Mouse (Mus musculus): Measurements from ENCODE around the gene Trpm2. TPM values are rescaled to one million over a fixed set of nuclear protein-coding genes. Genes with fewer than 3 reads are reported as not detected.
"Not testable (repeated sequence)": the region's sequence is repeated elsewhere in the genome, so short reads cannot be mapped to it uniquely, and the experiment has no call there.

Gene Trpm2
- total RNA-seq, 2 experiments from 2014 or later: 0.10 to 0.89 TPM

DNA sequence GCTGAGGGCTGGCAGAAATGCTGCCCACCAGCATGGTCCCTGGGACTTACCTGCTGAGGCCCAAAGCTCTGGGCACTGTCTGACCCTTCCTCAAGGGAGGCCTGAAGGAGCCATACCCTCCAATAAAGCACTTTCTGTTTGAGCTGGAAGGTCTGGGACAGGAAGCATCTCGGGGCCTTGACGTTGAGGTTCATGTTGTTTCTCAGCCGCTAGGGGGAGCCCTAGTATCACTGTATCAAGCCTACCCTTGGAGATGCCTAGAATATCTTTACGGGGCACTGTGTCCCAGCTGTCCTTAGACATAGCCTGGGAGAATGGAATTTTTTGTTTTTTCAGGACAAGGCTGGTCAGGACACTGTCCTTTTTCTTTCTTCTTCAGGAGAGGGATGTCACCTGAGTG is 14.3 kb upstream of the Trpm2 start:
- intact Hi-C loops (cut with DNase I): loop anchor here (2.0 to 5.0 kb wide), 2 partner anchors 33 to 176 kb away; no protein-coding TSS in a partner anchor
- peak; percentile 40 to 54 for DNase-seq

DNA sequence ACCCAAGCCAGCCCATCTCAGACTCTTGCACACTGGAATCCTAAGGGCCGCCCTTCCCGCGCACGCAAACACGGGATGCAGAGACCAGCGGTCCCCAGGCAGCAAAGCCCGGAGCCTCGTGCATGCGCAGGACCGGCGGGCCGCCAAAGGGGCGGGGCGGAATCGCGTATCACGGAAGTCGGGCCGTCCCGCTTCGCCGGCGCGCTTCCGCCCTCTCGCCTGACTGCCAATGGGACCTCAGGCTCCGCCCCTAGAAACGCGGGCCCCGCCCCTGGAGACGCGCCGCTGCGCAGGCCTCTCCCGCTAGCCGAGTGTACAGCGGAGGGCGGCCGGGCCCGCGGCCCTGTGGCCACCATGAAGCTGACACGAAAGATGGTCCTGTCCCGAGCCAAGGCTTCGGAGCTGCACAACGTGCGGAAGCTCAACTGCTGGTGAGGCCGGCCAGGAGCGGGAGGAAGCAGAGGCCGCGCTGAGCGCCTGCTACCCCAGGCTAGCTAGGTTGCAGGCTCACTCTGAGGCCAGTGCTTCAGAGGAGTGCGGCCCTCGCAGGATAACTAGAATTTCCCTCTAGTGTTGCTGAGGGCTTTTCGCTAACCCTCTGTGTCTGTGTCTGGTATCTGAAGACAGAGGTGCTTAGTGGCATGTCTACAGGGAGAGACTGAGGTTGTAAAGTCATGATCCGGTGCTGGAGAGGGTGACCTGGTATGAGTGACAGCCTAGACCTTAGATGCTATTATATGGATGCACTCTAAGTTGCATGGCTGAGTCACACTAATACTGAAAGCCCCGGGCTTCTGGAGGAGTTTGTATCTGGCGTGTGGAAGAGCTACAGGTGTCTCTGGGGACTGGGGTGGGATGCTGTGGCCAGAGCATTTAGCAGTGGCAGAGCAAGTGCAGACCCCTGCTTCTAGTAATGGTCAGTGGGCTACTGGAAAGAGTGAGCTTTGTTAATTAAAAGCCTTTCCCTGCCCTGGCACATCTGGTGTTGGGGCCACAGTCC is 8.3 kb upstream of the Trpm2 start, which contains the start of gene 1810043G02Rik:
TSS of gene 1810043G02Rik (plus strand) at position 174 of the 1,000 bp plus-strand sequence.
- DNase-seq: peak; percentile 99
- intact Hi-C loops (cut with DNase I): no loop called here

DNA sequence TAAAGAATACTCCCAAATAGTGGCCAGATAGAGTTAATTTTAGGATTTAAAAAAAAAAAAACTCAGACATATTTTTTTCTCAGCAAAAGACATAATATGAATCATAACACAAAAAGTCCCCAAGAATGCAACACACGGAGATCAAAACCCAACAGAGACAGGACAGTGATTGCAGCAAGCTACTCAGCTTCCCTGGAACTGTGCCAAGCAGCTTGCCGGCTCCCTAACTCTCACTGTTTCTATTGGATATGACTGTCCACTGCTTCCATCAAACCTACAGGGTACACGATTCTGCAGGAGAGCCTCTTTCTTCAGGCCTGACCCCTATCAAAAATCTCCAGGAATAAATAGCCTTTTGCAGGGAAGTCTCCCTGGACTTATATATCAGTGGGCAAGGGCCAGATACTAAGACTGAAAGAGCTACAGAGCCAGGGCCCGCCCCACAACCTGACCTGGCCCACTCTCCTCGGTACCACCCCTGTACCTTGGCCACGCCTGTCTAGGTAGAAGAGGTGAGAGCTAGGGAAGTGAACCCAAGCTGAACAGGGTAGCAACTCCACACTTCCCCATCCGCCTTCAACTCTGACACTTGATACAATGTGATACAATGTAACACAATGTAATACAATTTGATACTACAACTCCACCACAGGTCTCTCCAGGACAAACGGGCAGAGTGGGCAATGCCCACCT is 6.2 kb upstream of the Trpm2 start:
- no peak for DNase-seq
- intact Hi-C loops (cut with DNase I): no loop called here

DNA sequence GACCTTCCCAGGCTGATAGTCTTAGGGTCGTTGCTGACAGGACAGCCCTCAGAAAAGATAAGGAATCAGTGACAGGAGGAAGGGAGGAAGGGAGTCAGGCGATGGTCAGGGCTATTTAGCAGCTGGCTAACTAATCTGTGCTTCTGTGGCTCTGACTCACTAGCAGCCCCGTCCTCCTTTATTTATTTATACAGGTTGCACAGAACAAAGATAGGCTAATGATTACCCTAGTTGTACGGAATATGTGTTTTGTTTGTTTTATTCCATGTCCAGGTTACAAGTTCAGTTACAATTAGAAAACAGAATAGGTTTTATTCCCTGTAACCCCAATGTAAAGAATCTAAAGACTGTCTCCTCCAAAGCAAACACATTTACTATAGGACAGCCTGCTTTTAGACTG is 5.3 kb upstream of the Trpm2 start:
- intact Hi-C loops (cut with DNase I): no loop called here
- no peak for DNase-seq

DNA sequence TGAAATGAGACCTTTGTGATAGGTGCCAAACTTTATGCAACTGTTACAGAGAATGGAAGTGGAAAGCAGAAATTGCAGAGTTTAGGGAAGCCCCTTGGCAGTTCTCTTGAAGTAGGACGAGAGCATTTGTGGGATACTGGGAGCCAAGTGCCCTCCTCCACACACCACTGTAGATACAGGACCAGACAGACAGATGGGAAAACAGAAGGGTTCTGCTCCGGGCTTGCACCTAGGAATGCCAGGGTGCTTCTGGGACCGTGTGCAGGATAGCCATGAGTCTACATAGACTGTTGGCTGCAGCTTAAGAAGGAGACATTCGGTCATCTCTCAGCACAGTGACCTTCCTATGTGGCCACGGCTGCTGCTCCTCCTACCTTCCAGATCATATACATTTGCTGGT is 4.4 kb upstream of the Trpm2 start:
- DNase-seq: no peak
- intact Hi-C loops (cut with DNase I): no loop called here

DNA sequence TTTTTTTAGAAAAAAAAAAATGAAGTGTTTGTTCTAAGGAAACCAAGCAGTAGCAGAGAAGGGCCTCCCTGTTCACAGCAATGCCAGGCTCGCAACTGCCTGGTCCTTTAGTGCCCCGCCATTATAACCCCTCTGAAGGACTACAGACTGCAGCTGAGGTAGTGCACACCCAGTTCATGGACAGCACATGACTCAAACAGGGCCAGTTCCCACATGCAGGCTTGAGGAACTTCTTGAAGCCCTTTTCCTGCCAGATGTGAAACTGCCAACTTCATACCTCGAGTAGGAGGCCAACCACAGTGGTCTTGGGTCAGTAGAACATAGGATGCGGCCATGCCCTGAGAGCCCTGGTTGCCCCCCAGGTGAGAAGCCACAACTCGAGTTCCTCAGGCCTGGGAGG is 4.0 kb upstream of the Trpm2 start:
- no peak for DNase-seq
- intact Hi-C loops (cut with DNase I): no loop called here

DNA sequence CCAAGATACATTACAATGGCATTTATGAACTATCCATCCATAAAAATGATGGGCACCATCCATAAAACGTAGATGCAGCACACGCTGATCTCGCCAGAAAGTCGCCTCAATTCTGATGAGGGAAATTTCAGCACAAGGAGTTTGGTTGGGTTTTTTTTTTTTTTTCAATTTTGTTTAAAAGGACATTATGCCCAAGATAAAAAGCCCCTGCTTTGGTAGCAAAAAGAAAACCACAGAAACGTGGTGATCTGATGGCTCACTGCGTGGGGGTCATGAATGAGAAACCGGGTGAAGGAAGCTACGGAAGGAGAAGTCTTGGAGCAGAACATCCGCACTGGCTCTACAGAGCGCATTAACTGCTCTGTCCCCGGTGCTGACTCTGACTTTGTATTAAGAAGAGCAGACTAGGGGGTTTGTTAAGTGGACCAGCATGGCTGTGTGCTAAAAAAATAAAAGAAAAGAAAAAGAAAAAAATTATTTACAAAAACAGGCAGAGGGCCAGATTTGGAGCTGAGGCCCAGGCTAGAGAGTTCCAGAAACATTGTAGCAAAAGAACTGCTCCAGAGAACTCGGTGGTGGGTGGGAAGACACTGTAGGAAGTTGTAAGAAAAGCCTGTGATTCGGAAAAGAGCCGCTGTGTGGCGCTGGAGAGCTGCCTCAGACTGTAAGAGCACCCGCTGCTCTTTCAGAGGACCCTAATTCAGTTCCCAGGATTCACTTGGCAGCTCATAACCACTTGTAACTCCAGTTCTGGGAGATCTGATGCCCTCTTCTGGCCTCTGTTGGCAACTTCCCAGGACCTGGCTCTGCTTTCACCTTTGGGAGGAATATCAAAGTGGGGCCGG is 1.6 kb upstream of the Trpm2 start:
- intact Hi-C loops (cut with DNase I): no loop called here
- DNase-seq: no peak

DNA sequence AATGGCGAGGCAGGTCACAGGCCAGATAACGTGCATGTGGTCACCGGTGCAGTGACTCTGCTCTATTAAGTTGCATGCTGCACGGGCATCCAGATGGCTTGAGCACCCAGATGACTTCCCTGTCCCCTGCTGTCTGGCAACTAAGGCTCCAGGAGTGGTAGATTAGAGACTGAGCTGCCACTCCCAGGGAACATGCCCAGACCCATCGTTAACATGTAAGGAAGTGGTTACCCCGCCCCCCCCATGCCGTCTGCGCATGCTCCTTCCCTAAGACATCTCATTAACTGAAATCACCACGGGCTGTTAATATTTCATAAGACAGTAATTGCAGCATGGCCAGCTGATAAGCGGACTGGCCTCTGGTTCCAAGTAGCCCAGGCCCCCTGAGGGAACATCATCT is 828 bp upstream of the Trpm2 start:
- intact Hi-C loops (cut with DNase I): no loop called here
- DNase-seq: no peak

DNA sequence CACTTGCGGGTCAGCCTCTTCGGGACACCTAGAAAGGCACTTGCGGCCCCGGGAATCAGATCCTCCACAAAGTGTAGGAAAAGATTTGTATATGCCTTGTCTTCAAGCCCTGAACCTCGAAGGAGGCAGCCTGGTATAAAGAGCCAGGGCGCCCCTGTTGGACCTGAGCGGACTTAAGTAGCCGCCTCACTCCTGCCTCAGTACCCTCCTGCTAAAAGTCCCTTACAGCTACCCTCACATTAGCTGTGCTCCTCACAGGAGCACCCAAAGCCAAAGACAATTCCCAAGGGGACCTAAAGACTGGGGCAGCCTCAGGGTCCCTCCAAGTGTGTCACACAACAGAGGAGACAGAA is 414 bp downstream of the Trpm2 start:
- intact Hi-C loops (cut with DNase I): no loop called here
- no peak for DNase-seq

DNA sequence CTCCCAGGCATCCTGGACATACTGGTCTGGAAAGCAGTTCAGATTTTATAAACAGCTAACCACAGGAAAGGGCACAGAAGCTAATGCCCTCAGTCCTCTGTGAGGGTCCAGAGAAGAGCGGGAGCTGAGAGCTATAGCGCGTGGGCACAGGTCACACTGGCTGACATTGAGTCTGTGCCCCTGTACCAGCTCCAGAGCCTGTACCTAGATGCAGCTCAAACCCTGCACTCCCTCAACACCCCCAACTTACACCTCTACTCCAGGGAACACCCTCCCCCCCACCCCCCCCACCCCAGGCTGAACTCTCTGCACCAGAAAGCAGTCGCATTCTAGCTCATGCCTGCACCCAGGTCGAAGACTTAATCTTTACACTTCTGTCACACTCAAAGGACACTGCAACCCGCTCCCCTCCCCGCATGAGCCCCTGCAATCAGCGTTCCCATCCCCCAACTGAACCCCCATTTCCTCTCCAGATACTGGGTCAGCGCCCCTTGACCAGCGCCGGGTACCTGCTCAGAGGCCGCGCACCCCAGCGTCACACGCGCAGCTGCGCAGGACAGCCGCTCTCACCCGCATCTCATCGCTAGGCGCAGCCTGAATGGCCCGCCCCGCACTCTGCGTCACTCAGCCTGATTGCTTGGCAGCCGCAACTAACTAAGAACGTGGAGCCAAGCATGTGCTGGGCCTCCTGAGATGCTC is 940 bp downstream of the Trpm2 start:
- intact Hi-C loops (cut with DNase I): no loop called here
- no peak for DNase-seq

DNA sequence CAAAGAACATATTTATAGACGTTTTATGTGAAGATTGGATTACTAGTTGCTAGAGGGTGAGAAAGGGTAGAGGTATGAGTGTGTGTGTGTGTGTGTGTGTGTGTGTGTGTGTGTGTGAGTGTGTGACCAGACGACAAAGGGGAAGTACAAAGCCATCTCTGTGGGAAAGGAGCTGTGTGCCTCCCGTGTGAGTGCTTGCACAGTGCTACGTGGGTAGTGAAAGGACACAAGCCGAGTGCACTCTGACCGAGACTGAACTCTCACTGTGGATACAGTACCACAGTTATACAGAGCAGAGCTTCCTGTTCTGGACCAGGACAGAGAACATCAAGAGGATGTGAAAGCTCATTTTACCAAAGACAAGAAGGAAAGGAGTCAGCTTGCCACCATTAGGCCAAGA is 6.4 kb downstream of the Trpm2 start:
- no peak for DNase-seq
- intact Hi-C loops (cut with DNase I): no loop called here

DNA sequence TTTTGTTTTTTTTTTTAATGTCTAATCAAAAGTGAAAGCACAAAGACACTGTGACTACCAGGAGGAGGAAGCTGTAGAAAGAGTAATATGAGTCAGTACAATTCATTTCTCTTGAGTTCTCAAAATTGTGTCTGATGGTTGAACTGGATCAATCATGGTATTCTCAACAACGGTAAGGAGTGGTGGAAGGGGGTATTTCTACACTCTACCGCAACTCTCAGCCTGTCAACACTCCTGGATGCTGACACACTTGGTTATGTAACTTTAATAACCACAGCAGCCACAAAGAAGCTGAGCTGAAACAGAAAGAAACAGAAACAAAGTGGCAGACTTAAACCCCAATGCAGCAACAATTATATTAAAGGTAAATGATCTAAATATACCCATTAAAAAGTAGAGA is 7.6 kb downstream of the Trpm2 start:
- DNase-seq: no peak
- intact Hi-C loops (cut with DNase I): no loop called here

DNA sequence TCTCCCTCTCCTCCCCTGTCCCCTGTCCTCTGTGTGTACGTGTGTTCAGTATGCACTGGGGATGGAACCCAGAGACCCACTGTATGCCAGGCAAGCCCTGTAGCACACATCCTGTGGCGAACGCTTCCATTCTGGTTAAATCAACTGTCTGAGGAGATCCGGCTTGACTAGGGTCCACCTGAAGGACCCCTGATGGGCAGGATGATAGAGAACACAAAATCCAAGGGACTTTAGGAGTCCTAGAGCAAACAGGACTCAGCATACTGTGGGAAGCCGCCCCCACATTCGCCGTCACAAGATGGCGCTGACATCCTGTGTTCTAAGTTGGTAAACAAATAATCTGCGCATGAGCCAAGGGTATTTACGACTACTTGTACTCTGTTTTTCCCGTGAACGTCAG is 19.9 kb downstream of the Trpm2 start:
- intact Hi-C loops (cut with DNase I); DNase-seq: not testable (repeated sequence)

DNA sequence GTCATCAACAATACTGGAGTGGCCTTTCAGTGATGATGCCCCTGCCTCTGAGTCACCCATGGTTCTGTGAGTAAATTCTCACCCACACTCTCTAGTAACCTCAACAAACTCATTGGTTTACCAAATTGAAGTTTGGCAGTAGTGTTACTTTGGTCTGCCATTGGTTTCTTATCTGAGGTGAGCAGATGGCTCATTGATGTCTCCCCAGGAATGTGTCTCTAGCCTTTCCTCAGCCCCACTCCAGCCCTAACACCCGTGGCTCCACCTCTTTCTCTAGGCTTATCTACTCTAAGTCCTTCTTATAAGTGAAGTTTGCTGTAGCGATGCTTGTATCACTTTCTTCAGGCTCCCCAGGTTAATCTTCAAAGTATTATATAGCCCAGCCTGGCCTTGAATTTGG is 30.7 kb downstream of the Trpm2 start:
- DNase-seq: no peak
- intact Hi-C loops (cut with DNase I): loop anchor here (5.0 kb wide), 1 partner anchor 232 kb away; the partner anchor contains the start of gene Gm10272

DNA sequence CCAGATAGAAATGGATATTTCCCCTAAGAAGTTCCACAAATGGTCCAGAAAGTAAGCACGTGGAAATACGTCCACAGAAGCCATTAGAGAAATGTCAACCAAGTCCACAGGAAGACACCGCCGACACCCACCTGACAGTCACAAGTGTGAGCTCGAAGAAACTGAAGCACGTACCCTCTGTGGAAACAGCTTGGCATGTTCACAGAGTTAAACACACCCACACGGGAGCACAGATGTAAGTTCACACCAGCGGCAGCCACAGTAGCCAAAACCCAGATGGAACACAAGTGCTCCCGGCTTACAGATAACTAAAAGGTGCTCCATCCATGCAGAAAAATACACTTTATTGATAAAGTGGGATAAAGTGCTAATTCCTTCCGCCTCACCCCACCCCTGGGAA is 43.0 kb downstream of the Trpm2 start:
- intact Hi-C loops (cut with DNase I): no loop called here
- DNase-seq: no peak

DNA sequence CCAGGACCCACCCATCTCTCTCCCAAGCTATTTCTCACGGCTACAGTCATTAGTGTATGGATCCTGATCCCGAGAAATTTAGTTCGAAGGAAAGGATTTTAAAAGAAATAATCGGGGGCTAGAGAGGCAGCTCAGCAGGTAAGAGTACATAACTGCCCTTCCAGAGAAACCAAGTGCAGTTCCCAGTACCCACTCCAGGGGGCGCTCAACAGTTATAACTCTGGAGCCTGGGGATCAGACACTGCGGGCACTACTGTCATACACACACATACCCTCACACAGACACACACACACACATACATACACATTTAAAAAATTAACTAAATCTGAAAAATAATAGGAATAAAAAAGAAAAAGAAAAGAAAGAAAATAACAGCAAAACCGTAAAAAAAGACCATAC is 44.2 kb downstream of the Trpm2 start:
- peak in 1 of 2 experiments; percentile 40 for DNase-seq
- intact Hi-C loops (cut with DNase I): no loop called here

DNA sequence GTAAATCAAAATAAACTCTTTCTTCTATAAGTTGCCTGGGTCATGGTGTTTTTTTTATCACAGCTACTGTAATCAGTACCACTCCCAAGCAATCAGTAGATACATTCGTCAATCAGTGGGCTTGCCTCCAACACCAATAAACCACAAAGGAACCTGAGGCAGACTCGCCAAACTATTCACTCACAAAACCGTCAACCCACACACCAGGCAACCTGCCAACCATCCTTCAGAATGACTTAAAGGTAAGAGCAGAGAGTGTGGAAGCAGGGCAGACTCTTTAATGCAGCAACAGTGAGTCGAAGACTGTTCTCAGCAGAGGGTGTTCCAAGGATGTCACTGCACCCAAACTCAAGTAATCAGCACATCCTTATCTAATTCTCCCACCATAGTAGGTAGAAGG is 47.7 kb downstream of the Trpm2 start:
- DNase-seq: no peak
- intact Hi-C loops (cut with DNase I): no loop called here

DNA sequence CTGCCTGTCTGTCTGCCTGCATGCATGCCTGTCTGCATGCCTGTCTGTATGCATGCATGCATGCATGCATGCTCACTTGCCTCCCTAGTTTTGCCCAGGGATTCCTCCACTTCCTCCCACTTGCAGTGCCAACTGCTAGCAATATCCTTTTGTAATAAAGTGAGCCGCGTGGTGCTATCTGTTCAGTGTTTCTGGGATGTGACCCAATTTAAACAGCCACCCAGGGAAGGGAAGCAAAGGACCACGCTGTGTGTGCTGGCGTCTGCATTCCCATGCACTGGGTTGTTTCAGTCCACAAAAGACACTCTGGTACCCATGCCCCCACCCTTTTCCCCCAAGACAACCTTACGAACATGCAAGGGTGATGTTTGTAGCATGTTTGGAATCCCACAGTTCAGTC is 49.4 kb downstream of the Trpm2 start:
- intact Hi-C loops (cut with DNase I): no loop called here
- no peak for DNase-seq

DNA sequence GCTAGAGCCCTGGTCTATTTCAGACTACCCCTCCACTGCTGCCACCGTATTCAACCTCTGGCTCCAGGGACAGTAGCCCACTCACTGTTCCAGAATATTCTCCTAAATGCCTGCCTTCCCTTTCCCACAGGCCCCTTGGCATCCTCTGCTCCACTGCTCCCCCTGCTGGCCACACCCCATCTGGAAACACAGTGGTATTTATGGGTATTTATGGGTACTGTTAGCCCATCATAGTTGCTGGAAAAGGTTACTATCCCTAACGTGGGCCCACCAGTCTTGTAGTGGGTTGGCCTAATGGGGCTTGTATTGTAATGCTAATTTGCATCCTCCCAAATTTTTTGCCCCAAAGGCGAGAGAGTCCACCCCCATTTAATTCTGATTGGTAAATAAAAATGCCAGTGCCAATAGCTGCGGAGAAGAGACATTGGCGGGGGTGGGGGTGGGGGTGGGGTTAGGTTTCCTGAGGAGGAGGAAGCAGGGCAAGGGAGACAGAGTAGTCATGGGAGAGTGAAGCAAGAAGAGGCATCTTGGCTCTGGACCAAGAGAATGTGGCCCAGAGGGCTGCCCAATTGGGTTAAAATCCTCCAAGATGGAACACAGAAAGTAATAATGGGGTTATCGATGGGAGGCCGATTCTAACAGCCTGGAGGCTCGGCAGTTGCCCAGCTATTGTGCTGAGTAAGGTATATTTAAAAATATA is 53.6 kb downstream of the Trpm2 start:
- peak; percentile 54 to 58 for DNase-seq

More for the DNA sequence above, 53.6 kb downstream of the Trpm2 start:
- intact Hi-C loops (cut with DNase I): loop anchor here (2.0 kb wide), 1 partner anchor 290 kb away; no protein-coding TSS in a partner anchor
